Mouse (Mus musculus) limb, embryonic 11.5 days (tissue): ENCODE results near the gene Runx2. TPM values are rescaled to one million over a fixed set of nuclear protein-coding genes. Genes with fewer than 3 reads are reported as not detected.

Experiments used
- ATAC-seq: fragments of 200-750 bp; cut with Nextera tagmentation; 2 replicates; pipeline ENCODE4 v1.8.0; 2017; ENCODE audit warnings: low read depth; ENCODE audit not compliant: insufficient number of reproducible peaks, low FRiP score, low TSS enrichment
- DNase-seq: peaks from one replicate; pipeline ENCODE4 v3.0.0-alpha.2; 2015; ENCODE audit warnings: low spot score
- H3K27ac ChIP-seq: fragments of 300-500 bp; sonication (generic); replicated peaks from 2 replicates; pipeline ENCODE4 v1.5.1; 2014; ENCODE audit warnings: low read depth, mild to moderate bottlenecking, low read length
- H3K27me3 ChIP-seq: fragments of 300-500 bp; sonication (generic); 2 replicates; pipeline ENCODE4 v1.6.1; 2014; ENCODE audit warnings: mild to moderate bottlenecking, low read length, mixed read lengths; ENCODE audit not compliant: control insufficient read depth, insufficient read depth
- H3K36me3 ChIP-seq: fragments of 300-500 bp; sonication (generic); 2 replicates; pipeline ENCODE4 v1.6.1; 2014; ENCODE audit warnings: mild to moderate bottlenecking, low read length, moderate library complexity, mixed read lengths; ENCODE audit not compliant: control insufficient read depth, insufficient read depth
- H3K4me1 ChIP-seq: fragments of 300-500 bp; sonication (generic); 2 replicates; pipeline ENCODE4 v1.6.1; 2014; ENCODE audit warnings: low read length, mixed read lengths; ENCODE audit not compliant: control insufficient read depth, insufficient read depth
- H3K4me2 ChIP-seq: fragments of 300-500 bp; sonication (generic); 2 replicates; pipeline ENCODE4 v1.6.1; 2014; ENCODE audit warnings: low read depth, mild to moderate bottlenecking, moderate library complexity; ENCODE audit not compliant: severe bottlenecking
- H3K4me3 ChIP-seq: fragments of 300-500 bp; sonication (generic); 2 replicates; pipeline ENCODE4 v1.5.1; 2014; ENCODE audit warnings: low read depth, low read length
- H3K9ac ChIP-seq: fragments of 300-500 bp; sonication (generic); 2 replicates; pipeline ENCODE4 v1.6.1; 2014; ENCODE audit warnings: mild to moderate bottlenecking, low read length
- H3K9me3 ChIP-seq: fragments of 300-500 bp; sonication (generic); 2 replicates; pipeline ENCODE4 v1.6.1; 2016; ENCODE audit warnings: low read length; ENCODE audit not compliant: control insufficient read depth
- WGBS: fragments of 180-500 bp; shearing (Covaris S2); extraction: QIAGEN DNeasy Blood & Tissue Kit; methylation state at CpG from one replicate; pipeline ENCODE4 v1.1.7; 2014; 5-methylcytosine and 5-hydroxymethylcytosine counted together
- polyA plus RNA-seq: library from polyadenylated mRNA; unstranded; fragments of >200 nt; fragmentation: Nextera tagmentation; extraction: Ambion mirVana; gene quantifications from 2 replicates; pipeline ENCODE4 v1.2.1, GENCODE M21; 2014

Runx2 gene
- polyA plus RNA-seq: 5.8 TPM in 2 replicates

DNA sequence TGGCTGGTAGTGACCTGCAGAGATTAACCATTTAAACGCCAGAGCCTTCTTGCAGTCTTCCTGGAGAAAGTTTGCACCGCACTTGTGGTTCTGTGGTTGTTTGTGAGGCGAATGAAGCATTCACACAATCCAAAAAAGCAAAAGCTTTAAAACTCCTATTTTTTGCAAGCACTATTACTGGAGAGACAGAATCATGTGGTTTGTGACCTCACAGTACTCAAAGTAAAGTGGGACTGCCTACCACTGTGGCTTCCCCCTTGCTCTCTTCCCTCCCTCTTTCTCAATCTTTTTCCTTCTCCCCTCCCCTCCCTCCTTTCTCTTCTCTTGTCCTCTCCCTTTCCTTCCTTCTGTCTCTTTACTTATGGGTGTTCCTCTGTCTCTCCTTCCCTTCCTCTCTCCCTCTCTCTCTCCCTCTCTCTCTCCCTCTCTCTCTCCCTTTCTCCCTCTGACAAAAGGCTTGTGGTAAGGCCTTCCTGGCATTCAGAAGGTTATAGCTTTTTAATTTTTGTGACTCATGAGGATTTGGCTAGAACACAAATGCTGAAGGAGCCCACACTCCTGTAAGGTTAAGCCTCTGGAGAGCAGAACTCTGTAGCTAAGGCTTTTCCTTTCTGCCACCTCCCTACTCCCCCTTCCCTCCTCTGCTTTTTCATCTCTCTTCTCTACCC, at the start of gene Runx2:
Runx2 (minus strand) TSS at position 290 of the 668 bp plus-strand sequence.
- ATAC-seq (no peak), DNase-seq (no peak)
- Histone ChIP-seq H3K9me3 (no peaks in the 10 kb centered on the region), H3K9ac (no peak within 1 kb of the TSS), H3K4me2 (no peak within 1 kb of the TSS), H3K36me3 (no peaks in the 10 kb centered on the region), H3K27me3 (no peaks in the 10 kb centered on the region), H3K4me1 (peaks cover 6% of the 10 kb centered on the region; the same call in 1 of the 2 replicates), H3K4me3 (no peak within 1 kb of the TSS), H3K27ac (no peak within 1 kb of the TSS)
- WGBS: 28% methylated on average over 3 of the region's 3 CpGs

DNA sequence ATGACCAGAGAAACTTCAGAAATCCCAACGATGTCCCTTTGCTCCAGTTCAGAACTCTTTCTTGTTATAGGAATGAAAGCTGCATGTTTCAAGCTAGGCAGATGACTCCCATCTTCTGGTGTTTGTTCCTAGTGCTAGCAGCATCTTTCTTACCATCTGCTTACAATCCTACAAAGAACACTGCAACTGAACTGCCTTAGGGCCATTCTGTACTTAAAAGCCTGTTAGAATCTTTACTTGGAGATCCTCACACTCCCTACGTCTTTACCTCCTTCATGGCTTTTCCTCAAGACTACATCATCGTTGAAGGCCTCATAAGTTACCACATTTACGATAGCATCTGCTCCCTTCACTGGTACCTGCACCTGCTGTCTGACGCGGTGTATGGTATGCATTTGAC, 48.6 kb upstream of the Runx2 start:
- H3K27ac ChIP-seq: no peak overlapping the region
- ATAC-seq (no peak), DNase-seq (no peak)
- H3K27me3 ChIP-seq: no peaks in the 10 kb centered on the region
- H3K9ac ChIP-seq: no peak overlapping the region
- no peaks in the 10 kb centered on the region for H3K9me3 ChIP-seq
- WGBS: 92% methylated on average over 6 of the region's 6 CpGs
- H3K4me1 ChIP-seq: peaks cover 4% of the 10 kb centered on the region; the same call in 1 of the 2 replicates
- no peak overlapping the region for H3K4me3 ChIP-seq
- no peaks in the 10 kb centered on the region for H3K36me3 ChIP-seq
- H3K4me2 ChIP-seq: no peak overlapping the region

DNA sequence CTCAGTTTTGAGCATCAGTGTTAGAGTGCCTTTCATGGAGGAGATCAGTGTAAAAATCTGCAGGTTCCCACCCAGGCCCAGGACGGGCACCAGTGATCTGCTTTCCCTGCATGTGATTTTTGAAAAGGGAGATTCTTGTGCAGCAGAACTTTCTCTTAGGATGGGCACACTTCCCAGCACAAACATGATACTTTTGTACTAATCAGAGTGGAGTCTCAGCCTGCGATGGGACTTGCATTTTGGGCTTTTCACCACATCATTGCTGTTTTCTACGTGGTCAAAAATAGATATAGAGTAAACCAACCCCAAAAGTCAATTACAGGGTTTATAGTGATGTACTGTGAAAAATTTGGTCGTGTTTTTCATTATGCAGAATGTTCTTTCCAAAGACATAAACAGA, 27.6 kb upstream of the Runx2 start:
- DNase-seq (no peak), ATAC-seq (no peak)

DNA sequence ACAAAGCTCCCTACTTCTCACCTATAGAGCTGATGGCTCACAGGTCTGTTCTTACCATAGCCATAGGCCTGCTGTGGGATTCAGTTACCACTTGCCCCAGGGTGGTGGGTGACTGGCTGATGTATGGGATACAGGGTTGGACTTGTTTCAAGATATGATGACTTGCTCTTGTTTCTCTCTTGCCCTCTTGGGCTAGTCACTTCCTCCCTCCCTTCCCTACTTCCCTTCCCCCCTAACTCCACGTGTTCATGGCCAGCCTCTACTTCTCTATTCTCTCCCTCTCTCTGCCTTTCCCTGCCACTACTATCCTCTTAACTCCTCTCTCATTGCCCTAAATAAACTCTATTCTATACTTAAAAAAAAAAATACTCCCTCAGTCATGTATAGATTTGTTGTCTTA, 16.6 kb upstream of the Runx2 start:
- Histone ChIP-seq H3K4me1 (no peaks in the 10 kb centered on the region; the same call in 1 of the 2 replicates), H3K27ac (no peak overlapping the region), H3K9ac (no peak overlapping the region), H3K4me3 (no peak overlapping the region), H3K27me3 (no peaks in the 10 kb centered on the region), H3K9me3 (no peaks in the 10 kb centered on the region), H3K36me3 (no peaks in the 10 kb centered on the region), H3K4me2 (no peak overlapping the region)
- no peak for ATAC-seq
- DNase-seq: no peak
- WGBS: 80% methylated on average over 1 of the region's 1 CpGs

More for the DNA sequence above, 27.6 kb upstream of the Runx2 start:
- Histone ChIP-seq H3K9ac (no peak overlapping the region), H3K4me2 (no peak overlapping the region), H3K27me3 (no peaks in the 10 kb centered on the region), H3K4me3 (no peak overlapping the region), H3K9me3 (no peaks in the 10 kb centered on the region), H3K36me3 (no peaks in the 10 kb centered on the region), H3K27ac (no peak overlapping the region), H3K4me1 (no peaks in the 10 kb centered on the region)
- WGBS: 85% methylated on average over 4 of the region's 4 CpGs

DNA sequence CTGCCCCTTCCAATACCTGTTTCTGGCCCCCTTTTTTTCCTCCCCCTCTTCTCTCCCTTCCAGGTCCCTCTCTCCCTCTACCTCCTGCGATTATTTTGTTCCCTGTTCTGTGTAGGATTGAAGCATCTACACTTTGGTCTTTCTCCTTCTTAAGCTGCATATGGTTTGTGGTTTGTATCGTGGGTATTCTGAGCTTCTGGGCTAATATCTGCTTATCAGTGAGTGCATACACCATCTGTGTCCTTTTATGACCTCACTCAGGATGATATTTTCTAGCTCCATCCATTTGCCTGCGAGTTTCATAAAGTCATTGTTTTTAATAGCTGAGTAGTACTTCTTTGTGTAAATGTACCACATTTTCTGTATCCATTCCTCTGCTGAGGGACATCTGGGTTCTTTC, 15.0 kb upstream of the Runx2 start:
- DNase-seq: no peak
- Histone ChIP-seq H3K4me1 (no peaks in the 10 kb centered on the region; the same call in 1 of the 2 replicates), H3K4me2 (no peak overlapping the region), H3K9ac (no peak overlapping the region), H3K27me3 (no peaks in the 10 kb centered on the region), H3K4me3 (no peak overlapping the region), H3K27ac (no peak overlapping the region), H3K9me3 (no peaks in the 10 kb centered on the region), H3K36me3 (no peaks in the 10 kb centered on the region)
- WGBS: 92% methylated on average over 3 of the region's 3 CpGs
- ATAC-seq: no peak

DNA sequence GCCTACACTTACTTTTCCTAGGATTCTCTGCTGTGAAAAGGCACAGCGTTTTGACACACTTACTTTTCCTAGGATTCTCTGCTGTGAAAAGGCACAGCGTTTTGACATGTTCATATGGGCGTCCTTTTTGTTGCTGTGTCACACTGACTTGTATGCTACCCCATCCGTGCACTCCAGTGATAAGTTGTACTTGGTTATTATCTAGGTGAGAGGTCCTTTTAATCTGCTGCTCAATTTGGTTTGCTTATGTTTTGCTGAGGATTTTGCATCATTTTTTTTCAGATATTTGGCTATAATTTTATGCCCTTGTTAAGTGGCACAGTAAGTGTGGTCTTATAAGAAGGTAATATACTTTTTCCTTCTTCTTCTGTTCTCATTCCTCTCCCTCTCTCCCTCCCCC, 13.4 kb upstream of the Runx2 start:
- Histone ChIP-seq H3K4me3 (no peak overlapping the region), H3K4me2 (no peak overlapping the region), H3K4me1 (no peaks in the 10 kb centered on the region), H3K9me3 (no peaks in the 10 kb centered on the region), H3K27me3 (no peaks in the 10 kb centered on the region), H3K36me3 (no peaks in the 10 kb centered on the region), H3K27ac (no peak overlapping the region), H3K9ac (no peak overlapping the region)
- ATAC-seq: no peak
- no peak for DNase-seq
- 84% methylated on average over 4 of the region's 4 CpGs for WGBS

DNA sequence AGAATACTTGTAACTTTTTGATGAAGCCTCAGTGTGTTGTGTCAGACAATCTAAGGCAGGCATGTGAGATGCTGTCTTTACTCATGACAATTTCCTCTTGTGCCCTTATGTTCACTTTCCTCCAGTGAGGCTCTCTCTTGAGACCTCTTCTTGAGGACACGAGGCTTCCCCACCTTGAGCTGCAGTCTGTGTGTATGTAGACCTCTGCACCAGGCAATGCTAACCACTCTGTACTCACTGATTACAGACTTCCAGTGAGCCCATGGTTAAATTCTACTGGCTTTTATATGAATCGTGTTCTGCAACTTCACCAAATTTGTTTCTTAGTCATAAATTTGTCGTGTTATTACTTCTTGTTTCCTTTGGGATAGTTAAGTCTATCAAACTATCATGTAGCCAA, 12.5 kb upstream of the Runx2 start:
- no peak for ATAC-seq
- no peaks in the 10 kb centered on the region for H3K9me3 ChIP-seq
- no peaks in the 10 kb centered on the region for H3K36me3 ChIP-seq
- H3K27me3 ChIP-seq: no peaks in the 10 kb centered on the region
- H3K4me2 ChIP-seq: no peak overlapping the region
- no peak overlapping the region for H3K4me3 ChIP-seq
- no peaks in the 10 kb centered on the region for H3K4me1 ChIP-seq
- no peak for DNase-seq
- 82% methylated on average over 3 of the region's 3 CpGs for WGBS
- H3K27ac ChIP-seq: no peak overlapping the region
- H3K9ac ChIP-seq: no peak overlapping the region

DNA sequence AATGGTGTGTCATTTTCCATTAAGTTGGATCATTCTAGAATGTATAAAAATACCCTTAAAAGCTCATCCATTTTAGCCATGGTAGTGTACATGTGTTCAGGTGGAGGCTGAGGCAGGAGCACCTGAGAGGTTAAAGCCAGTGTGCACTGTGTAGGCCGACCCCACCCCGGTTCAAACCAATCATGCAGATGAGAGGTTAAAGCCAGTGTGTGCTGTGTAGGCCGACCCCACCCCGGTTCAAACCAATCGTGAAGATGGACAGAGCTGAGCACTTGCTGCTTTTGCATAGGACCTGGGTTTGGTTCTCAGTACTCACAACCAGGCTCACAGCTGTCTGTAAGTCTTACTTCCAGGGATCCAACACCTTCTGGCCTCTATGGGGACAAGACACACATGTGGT, 7.3 kb upstream of the Runx2 start:
- Histone ChIP-seq H3K4me2 (no peak overlapping the region), H3K4me3 (no peak overlapping the region), H3K4me1 (no peaks in the 10 kb centered on the region), H3K9me3 (no peaks in the 10 kb centered on the region), H3K36me3 (no peaks in the 10 kb centered on the region), H3K27ac (no peak overlapping the region), H3K9ac (no peak overlapping the region), H3K27me3 (no peaks in the 10 kb centered on the region)
- DNase-seq (no peak), ATAC-seq (no peak)
- whole genome bisulfite sequencing: 89% methylated on average over 5 of the region's 5 CpGs

DNA sequence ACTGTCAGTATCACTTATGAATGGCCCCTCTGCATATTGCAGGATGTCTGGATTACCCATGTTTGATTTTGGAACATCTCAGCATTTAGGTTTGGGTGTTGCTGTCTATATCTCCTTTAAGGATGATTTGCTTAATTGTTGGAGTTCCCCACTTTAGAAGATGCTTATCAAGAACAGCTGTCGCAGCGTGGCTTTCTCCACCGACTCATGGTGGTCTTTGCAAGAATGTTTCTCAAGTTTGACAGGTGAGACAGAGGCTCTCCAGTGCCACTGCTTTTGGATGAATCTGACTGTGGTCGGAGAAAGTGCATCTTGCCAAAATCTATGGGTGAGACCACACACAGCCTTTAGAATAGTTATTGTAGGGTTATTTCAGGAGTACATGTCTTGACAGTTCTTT, 5.2 kb upstream of the Runx2 start:
- H3K27me3 ChIP-seq: no peaks in the 10 kb centered on the region
- H3K9ac ChIP-seq: no peak overlapping the region
- no peaks in the 10 kb centered on the region for H3K36me3 ChIP-seq
- no peaks in the 10 kb centered on the region for H3K9me3 ChIP-seq
- no peak for ATAC-seq
- H3K27ac ChIP-seq: no peak overlapping the region
- H3K4me1 ChIP-seq: 0 out of 2 replicates have a peak, but pooled peaks cover 3% of the 10 kb centered on the region
- 35% methylated on average over 4 of the region's 4 CpGs for WGBS
- H3K4me2 ChIP-seq: no peak overlapping the region
- H3K4me3 ChIP-seq: no peak overlapping the region
- DNase-seq: no peak
